Mouse (Mus musculus) spleen, postnatal 4 days (tissue): Measurements from ENCODE around the gene Olfr373.

ENCODE experiments used
- DNase-seq, 2 experiments: peaks; one replicate each; pipeline ENCODE4 v3.0.0; 2022; ENCODE audit warnings: low spot score in 2 of 2

Gene Olfr373

DNA sequence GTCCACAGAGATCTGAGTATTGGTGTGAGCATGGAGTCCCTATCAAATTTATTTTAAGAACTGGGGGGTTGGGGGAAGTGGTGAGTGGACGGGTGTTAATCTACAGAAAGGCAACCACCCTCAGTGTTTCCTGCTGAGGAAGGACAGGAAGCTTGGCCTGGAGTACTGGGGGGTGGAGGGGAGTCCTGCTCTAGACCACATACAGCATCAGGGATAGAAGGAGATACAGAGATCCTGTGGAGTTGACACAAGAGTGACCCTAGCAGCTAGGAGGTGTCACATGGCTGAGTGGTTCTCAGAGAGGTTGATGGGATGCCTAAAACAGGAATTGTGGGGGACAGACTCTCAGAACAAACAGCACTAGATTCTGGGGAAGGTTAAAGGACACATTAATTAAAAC lies 50.5 kb downstream of the Olfr373 start:
- no peak for DNase-seq

DNA sequence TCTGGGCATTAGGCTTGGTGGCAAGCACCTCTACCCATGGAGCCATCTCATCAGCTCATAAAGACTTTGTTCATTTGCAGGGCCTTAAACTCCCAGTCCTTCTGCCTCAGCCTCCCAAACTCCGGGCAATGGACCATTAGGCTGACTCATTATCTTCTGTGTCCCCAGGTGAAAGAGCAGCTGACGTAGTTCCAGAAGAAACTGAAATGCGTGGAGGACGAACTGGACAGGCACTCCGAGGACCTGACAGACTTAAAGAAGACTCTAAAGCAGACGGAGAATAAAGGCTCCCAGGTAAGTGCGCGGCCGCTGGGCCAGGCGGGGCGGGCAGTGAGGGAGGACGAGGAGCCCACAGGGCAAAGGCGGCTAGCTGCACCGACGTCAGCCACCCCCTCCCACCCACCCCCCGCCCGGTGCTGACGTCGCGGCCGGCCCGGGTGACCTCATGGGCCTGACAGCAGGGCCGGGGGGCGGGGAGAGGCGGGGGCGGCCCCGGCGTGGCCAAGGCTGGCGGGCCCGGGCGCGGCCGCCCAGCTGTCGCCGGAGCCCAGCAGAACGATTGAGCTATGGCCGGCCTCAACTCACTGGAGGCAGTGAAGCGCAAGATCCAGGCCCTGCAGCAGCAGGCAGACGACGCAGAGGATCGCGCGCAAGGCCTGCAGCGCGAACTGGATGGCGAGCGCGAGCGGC lies 51.9 kb downstream of the Olfr373 start, which contains the start of gene Tpm4:
TSS of gene Tpm4 (plus strand) at position 220 of the 690 bp plus-strand sequence.
- DNase-seq = peak; percentile 56 to 77

DNA sequence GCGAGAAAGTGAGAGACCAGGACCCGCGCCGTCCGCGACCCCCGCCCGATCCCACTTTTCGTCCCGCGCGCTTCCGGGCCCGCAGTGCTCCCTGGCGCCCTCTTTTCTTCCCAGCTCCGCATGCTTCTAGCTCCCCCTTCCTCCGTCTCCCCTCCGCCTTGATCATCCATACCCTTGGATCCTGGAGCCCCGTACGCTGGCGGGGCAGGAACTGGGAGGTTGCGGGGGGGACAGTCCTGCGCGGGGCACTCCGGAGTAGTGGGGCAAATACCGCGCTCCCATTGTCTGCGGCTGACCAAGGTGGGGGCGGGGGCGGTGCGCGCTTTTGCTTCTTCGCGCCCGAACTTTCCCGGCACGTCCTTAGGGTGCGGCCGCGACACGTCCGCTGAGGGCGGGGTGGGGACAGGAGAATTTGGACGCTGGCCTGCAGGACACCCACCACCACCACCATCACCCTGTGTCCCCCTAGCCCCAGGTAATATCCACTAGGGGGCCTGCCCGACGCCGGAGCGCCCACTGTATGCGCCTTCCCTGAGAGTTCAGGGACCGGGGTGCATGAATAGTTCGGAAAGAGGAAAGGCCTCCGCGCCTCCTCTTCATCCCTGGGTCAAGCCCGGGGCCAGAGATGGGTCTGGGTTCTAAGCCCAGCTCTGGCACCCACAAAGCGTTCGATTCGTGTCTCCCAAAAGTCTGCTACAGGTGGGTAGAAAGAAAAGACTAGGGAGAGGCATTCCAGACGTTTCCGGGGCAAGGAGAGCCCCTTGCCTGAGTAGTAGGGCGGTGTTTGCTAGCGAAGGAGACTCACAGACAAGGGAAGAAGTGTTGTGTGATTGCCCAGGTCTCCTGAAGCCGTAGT lies 52.7 kb downstream of the Olfr373 start:
- peak; percentile 42 to 74 for DNase-seq

DNA sequence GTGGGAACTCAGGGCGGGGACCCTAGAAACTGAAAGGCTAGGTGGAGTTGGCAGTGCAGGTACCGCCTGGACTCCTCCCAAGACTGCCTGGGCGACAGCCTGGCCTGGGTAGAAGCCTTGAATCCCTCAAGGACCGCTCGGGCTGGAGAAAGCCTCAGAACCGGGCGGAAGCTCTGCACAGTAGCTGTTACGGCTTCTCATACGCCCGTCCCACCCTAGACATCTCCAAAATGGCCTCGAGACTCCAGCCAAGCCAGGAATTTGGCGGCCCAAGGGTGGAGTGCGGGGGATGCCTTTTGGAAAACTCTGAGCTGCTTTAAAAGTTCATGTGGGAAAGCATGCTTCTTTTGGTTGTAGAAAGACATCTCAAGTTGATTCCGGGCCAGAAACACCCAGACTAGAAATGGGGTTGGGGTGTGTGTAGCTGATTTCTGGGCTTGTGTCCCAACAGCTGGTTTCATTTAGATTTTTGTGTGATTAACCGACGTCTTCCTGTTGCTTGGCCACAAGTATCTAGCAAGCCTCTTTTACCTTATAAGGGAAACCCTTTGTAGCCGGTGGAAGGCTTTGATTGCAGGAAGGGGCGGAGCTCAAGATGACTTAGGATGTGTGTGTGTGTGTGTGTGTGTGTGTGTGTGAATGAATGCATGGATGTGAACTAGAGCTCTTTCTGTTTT lies 53.5 kb downstream of the Olfr373 start:
- peak; percentile 55 to 70 for DNase-seq

DNA sequence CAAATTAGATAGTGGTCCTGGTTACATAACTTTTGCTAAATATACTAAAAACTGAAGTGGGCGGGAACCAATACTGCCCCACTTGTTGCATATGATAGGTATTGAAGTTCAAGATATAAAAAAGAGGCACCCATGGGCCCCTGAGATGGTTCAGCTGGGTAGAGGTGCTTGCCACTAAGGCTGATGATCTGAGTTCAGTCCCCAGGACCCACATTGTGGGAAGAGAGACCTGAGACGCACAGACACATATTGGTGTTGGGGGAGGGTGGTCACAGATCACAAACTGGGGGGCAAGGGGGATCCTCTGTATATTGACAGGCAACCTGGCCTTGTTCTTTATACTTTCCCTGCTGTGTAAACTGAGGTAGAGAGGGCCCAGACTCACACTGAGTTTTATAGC lies 54.5 kb downstream of the Olfr373 start:
- DNase-seq = no peak

DNA sequence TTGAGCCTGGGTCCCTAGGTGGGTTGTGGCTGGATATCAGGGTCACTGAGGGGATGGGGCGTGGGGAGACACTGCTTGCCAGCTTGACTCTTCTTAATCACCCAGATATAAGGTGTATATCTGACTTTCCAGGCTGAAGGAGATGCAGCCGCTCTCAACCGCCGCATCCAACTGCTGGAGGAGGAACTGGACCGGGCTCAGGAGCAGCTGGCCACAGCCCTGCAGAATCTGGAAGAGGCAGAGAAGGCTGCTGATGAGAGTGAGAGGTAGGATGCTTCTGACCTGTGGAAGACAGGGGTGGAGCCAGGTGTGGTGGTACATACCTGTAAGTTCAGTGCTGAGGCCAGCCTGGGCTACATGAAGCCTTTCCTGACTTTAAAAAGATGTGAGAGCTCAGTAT lies 55.5 kb downstream of the Olfr373 start:
- no peak for DNase-seq

DNA sequence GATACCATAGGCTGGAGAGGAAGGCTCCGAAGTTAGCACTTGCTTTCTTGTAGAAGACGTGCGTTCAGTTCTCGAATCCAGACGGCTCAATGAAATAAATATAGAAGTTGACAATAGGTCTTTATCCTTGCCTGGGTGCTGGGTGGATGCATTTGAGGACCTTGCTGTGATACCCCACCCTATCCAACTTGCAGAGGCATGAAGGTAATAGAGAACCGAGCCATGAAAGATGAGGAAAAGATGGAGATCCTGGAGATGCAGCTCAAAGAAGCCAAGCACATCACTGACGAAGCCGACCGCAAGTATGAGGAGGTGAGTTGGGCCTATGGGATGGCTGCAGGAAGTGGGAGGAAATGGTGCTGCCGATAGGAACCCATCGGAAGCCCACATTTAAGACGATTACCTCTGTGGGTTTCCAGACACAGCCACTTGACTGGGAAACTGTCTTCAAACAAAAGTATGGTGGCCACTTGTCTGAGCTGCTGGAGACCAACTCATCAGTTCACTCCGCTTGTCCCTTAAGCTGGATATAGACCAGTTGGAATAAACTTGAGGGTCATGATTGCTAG lies 60.4 kb downstream of the Olfr373 start:
- DNase-seq = no peak

DNA sequence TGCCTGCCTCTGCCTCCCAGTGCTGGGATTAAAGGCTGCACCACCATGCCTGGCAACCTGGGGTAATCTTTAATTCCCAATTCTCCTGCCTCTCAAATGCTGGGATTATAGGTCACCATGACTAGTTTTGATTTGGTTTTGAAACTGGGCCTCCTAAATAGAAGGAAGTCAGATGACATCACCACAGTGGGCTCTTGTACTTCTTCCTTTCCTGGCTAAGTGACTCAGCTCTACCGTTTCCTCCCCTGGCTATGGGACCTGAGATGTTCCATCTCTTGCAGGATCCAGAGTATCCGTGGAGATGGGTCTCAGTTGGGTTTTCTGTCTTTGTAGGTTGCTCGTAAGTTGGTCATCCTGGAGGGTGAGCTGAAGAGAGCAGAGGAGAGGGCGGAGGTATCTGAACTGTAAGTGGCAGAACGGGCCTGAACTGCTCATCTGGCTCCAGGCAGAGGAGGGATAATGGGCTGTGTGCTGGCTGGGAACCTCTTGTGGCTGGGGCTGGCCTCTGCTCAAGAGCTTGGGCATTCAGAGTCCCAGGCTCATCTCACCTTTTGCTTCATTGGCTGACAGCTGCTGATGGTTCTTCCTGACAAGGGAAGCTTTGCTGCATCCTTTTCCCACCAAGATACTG lies 61.5 kb downstream of the Olfr373 start:
- DNase-seq = no peak

DNA sequence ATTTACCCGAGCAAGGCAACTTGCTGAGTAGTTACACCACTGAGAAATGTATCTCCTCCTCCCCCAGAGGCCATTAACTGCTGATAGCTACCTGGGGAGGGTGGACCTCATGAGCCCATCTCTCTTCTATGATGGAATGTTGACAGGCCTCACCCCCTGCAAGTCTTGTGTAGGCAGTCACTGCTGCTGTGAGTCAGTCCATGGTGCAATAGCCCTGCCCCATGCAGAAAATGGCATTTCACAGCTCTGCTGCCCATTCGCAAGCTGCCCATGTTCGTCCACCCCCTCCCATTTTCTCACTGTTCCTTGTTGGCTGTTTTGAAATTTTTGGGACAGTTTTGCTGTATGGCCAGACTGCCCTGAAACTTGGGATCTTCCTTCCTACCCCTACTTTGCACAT lies 62.5 kb downstream of the Olfr373 start:
- DNase-seq = no peak

DNA sequence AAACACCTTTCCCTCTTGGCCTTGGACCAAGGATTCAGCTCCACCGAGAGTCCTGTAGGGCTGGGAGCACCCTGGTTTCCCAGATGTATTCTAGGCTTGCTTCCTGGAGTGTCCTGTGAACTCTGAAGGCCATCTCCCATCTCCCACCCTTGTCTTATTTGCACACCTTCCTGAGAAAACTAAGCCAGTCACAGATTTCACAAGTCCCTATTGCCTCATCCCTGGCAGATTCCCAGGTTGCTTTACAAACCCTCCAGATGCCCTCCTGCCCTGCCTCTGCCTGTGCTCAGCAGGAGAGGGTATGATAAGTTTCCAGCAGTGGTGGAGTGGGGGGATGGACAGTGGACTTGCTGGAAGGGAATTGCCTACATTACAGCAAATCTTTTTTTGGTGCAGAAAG lies 63.1 kb downstream of the Olfr373 start:
- no peak for DNase-seq

DNA sequence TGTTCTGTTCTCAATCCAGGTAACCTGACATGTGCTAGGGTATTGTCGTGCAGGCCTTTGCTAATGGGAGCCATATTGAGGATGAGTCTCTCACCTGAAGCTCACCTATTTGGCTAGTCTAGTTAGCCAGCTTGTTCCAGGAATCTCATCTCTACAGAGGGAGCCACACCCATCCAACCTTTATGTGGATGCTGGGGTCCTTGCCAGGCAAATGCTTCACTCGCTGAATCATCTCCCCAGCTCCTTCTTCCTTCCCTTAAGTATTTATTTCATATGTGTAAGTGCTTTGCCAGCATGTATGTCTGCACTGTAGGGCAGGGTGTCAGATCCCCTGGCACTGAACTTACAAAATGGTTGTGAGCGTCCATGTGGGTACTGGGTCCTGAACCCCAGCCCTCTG lies 63.6 kb downstream of the Olfr373 start:
- DNase-seq = no peak

DNA sequence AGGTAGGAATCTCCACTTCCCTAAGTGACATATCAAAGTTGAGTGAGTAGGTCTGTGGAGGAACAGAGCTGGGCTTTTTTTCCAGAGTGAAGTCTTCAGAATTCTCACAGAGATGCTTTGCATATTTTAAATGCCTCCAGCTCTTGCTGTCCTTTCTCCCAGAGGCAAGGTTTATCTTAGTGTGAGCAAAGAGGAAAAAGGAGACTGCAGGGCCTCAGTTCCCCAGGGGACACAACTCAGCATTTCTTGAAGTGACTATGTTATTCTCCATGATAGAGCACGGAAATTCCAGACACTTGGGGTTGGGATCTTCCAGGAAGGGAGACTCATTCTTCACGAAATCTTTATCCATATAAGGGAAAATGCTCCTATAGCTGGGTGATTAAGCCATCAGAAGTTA lies 64.3 kb downstream of the Olfr373 start:
- DNase-seq = no peak

DNA sequence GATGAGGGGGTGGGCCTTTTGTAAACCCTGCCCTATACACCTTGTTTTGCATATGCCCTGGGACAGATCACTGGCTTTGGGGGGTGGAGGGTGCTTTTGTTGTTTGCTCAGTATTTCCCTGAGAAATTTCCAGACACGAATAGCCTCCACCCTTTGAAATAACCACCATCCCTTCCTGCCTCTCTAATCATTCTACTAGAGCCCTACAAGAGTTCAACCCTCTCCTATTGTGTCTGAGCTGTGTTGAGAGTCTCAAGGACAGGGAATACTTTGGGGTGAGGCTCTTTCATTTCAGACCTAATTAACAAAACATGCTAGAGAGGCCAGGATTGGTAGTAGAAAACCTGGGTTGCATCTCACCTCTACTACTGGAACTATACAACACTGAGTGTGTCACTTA lies 66.1 kb downstream of the Olfr373 start:
- DNase-seq = no peak

DNA sequence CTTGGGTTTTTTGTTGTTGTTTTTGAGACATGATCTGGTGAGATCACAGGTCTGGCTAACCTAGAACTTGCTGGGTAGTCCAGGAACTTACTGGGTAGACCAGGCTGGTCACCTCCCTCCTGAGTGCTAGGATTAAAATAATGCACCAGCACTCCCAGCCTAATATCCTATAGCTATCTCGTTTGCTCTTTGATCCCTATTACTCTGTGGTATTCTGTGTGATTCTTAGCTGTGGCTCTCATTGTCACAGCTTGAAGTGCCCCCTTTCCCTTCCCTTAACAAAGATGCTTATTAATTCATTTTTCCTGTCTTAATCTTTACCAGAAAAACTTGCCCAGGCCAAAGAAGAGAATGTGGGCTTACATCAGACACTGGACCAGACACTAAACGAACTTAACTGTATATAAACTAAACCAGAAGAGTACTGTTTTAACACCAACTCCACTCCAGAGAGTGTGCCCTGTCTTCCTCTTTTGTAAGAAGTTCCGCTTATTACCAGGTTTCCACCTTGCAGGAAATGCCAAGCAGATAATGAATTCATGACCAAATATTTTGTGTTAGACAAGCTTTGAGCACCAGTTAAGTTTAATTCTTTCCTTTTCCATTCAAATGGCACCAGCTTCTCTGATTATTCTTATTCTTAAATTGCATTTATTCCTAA lies 68.6 kb downstream of the Olfr373 start:
- no peak for DNase-seq
